Mouse (Mus musculus) CD8-positive naive resting alpha-beta T cell, adult 57 days (primary cell): ENCODE results near the gene Mfsd4b3. TPM values are rescaled to one million over a fixed set of nuclear protein-coding genes. Genes with fewer than 3 reads are reported as not detected.

Experiments used
- total RNA-seq: library from RNA; stranded (reverse); gene quantifications from one replicate; pipeline ENCODE4 v1.2.4, GENCODE M21; 2023

Mfsd4b3 gene
- total RNA-seq, result 0.37 TPM

GRCm38 (mm10) chr10:39959761-39960440 lies at the start of gene Mfsd4b3:
Gene Mfsd4b3 (minus strand): TSS chr10:39960153.

GRCm38 (mm10) chr10:39986466-39986865 lies 26.5 kb upstream of the Mfsd4b3 start, which contains the start of gene Mfsd4b5:
Gene Mfsd4b5 (minus strand): TSS chr10:39986646.

GRCm38 (mm10) chr10:39926616-39927139 lies 33.3 kb downstream of the Mfsd4b3 start, which contains the start of gene Mfsd4b2:
Gene Mfsd4b2 (minus strand): TSS chr10:39926923.

GRCm38 (mm10) chr10:39898874-39899371 lies 61.0 kb downstream of the Mfsd4b3 start, which contains the start of gene Mfsd4b4:
Gene Mfsd4b4 (minus strand): TSS chr10:39899238.

Other genes starting within 250 kb of the Mfsd4b3 start
- gene Rev3l, start 228.0 kb downstream of the Mfsd4b3 start, total RNA-seq, result 72.7 TPM
- 4.8 TPM for gene Mfsd4b4, start 60.9 kb downstream of the Mfsd4b3 start, total RNA-seq
- 0.58 TPM for gene Mfsd4b2, start 33.2 kb downstream of the Mfsd4b3 start, total RNA-seq
- gene Mfsd4b5, start 26.5 kb upstream of the Mfsd4b3 start, total RNA-seq, result 0.34 TPM
- gene Mfsd4b1, start 65.1 kb upstream of the Mfsd4b3 start, total RNA-seq, result not detected
- 8.1 TPM for gene Slc16a10, start 182.1 kb upstream of the Mfsd4b3 start, total RNA-seq